Mouse (Mus musculus) forebrain, embryonic 13.5 days (tissue): ENCODE data around the gene Gm13272. TPM values are rescaled to one million over a fixed set of nuclear protein-coding genes. Genes with fewer than 3 reads are reported as not detected.

Experiments
- polyA plus RNA-seq: library from polyadenylated mRNA; unstranded; fragments of >200 nt; fragmentation: Nextera tagmentation; extraction: Ambion mirVana; gene quantifications from 2 replicates; pipeline ENCODE4 v1.2.1, GENCODE M21; 2015

Gm13272 gene
- polyA plus RNA-seq, 1 experiment from 2014 or later = not detected

Other genes with a start within 250 kb of the Gm13272 start
- gene Ifna15, start 221.6 kb upstream of the Gm13272 start, polyA plus RNA-seq = not detected in 2 replicates
- gene Ifna14, start 208.1 kb upstream of the Gm13272 start, polyA plus RNA-seq = not detected in 2 replicates
- gene Ifna9, start 187.5 kb upstream of the Gm13272 start, polyA plus RNA-seq = not detected in 2 replicates
- not detected in 2 replicates for gene Ifna12, start 176.5 kb upstream of the Gm13272 start, polyA plus RNA-seq
- not detected in 2 replicates for gene C87499, start 145.4 kb upstream of the Gm13272 start, polyA plus RNA-seq
- not detected in 2 replicates for gene Ifna13, start 135.4 kb upstream of the Gm13272 start, polyA plus RNA-seq
- not detected in 2 replicates for gene Ifna16, start 102.9 kb upstream of the Gm13272 start, polyA plus RNA-seq
- not detected in 2 replicates for gene Ifna2, start 95.9 kb upstream of the Gm13272 start, polyA plus RNA-seq
- not detected in 2 replicates for gene Ifnab, start 88.5 kb upstream of the Gm13272 start, polyA plus RNA-seq
- gene Gm26566, start 58.0 kb upstream of the Gm13272 start, polyA plus RNA-seq = 1.1 and 2.1 TPM in 2 replicates
- 120 and 125 TPM in 2 replicates for gene Klhl9, start 57.4 kb upstream of the Gm13272 start, polyA plus RNA-seq
- gene Gm13271, start 25.0 kb upstream of the Gm13272 start, polyA plus RNA-seq = not detected in 2 replicates
- 0.17 TPM in 1 of 2 replicates, not detected in the other for gene Gm13283, start 19.7 kb upstream of the Gm13272 start, polyA plus RNA-seq
- not detected in 2 replicates for gene Gm13290, start 6.0 kb upstream of the Gm13272 start, polyA plus RNA-seq
- not detected in 2 replicates for gene Gm13289, start 2.9 kb upstream of the Gm13272 start, polyA plus RNA-seq
- gene Ifnz, start 2.3 kb downstream of the Gm13272 start, polyA plus RNA-seq = 0.18 TPM in 1 of 2 replicates, not detected in the other
- not detected in 2 replicates for gene Gm13276, start 5.9 kb downstream of the Gm13272 start, polyA plus RNA-seq
- gene Gm13277, start 8.8 kb downstream of the Gm13272 start, polyA plus RNA-seq = not detected in 2 replicates
- gene Gm13278, start 11.7 kb downstream of the Gm13272 start, polyA plus RNA-seq = not detected in 2 replicates
- gene Gm13275, start 14.6 kb downstream of the Gm13272 start, polyA plus RNA-seq = not detected in 2 replicates
- not detected in 2 replicates for gene Gm13279, start 17.5 kb downstream of the Gm13272 start, polyA plus RNA-seq
- 0.43 TPM in 1 of 2 replicates, not detected in the other for gene Gm13285, start 19.8 kb downstream of the Gm13272 start, polyA plus RNA-seq
- not detected in 2 replicates for gene Gm13287, start 23.4 kb downstream of the Gm13272 start, polyA plus RNA-seq
- not detected in 2 replicates for gene Gm13288, start 25.7 kb downstream of the Gm13272 start, polyA plus RNA-seq
- not detected in 2 replicates for gene Ifna7, start 36.4 kb downstream of the Gm13272 start, polyA plus RNA-seq
- gene Ifna11, start 40.1 kb downstream of the Gm13272 start, polyA plus RNA-seq = not detected in 2 replicates
- gene Ifna6, start 47.6 kb downstream of the Gm13272 start, polyA plus RNA-seq = not detected in 2 replicates
- gene Ifna5, start 55.7 kb downstream of the Gm13272 start, polyA plus RNA-seq = not detected in 2 replicates
- gene Ifna4, start 62.0 kb downstream of the Gm13272 start, polyA plus RNA-seq = not detected in 2 replicates
- gene Ifna1, start 70.2 kb downstream of the Gm13272 start, polyA plus RNA-seq = not detected in 2 replicates
- gene Ifne, start 100.4 kb downstream of the Gm13272 start, polyA plus RNA-seq = not detected in 2 replicates